Comparison of ENCODE assay signal across 1 mouse cellular context in genomic region chr5:34659686-34660590, GRCm38 (mm10).
TF ChIP-seq lines count a peak whose summit lies in the region.

Nop14 (minus strand) TSS chr5:34660148.
Grk4 (plus strand) TSS chr5:34660379.

TF ChIP-seq in myocyte, 11 proteins besides CTCF, POLR2A, EP300 and RAD21 (continued from another document):
- peak; percentile 42 to 85 (median 53) for TF ChIP-seq MYOG (IDR thresholded peaks at IDR 0.05; ENCODE audit: control insufficient read depth in 1 of 3, insufficient read depth in 1 of 3, insufficient read length in 2 of 3, low read depth in 2 of 3)
- no peak for TF ChIP-seq SRF (IDR thresholded peaks at IDR 0.05; ENCODE audit: control insufficient read depth, insufficient read length, low read depth)
